Mouse (Mus musculus): ENCODE results near the gene L2hgdh. TPM values are rescaled to one million over a fixed set of nuclear protein-coding genes. Genes with fewer than 3 reads are reported as not detected.
A peak's percentile ranks its signal among the peaks of the same experiment; 100 is the strongest.

The L2hgdh gene
- polyA plus RNA-seq, 1 experiment from 2014 or later = 11.1 TPM

GRCm38 (mm10) chr12:69698352-69698751, 26.3 kb downstream of the L2hgdh start:
- ATAC-seq (ENCODE audit: low FRiP score) (no peak), DNase-seq (ENCODE audit: low spot score) (no peak)
- Histone ChIP-seq H3K27me3 (ENCODE audit: control insufficient read depth, insufficient read depth, low read length) (no peaks in the 10 kb centered on the region), H3K4me1 (replicated peaks; ENCODE audit: control insufficient read depth, insufficient read depth, low read length) (no peaks in the 10 kb centered on the region), H3K9ac (no peak overlapping the region), H3K27ac (no peak overlapping the region), H3K4me2 (replicated peaks) (no peak overlapping the region), H3K9me3 (ENCODE audit: control insufficient read depth, low read length) (no peaks in the 10 kb centered on the region), H3K4me3 (replicated peaks; ENCODE audit: low read length) (no peak overlapping the region), H3K36me3 (replicated peaks; ENCODE audit: control insufficient read depth, insufficient read depth) (peaks cover 22% of the 10 kb centered on the region; the same call in 1 of the 2 replicates)
- 84% methylated on average over 6 of the region's 6 CpGs for WGBS

DNA sequence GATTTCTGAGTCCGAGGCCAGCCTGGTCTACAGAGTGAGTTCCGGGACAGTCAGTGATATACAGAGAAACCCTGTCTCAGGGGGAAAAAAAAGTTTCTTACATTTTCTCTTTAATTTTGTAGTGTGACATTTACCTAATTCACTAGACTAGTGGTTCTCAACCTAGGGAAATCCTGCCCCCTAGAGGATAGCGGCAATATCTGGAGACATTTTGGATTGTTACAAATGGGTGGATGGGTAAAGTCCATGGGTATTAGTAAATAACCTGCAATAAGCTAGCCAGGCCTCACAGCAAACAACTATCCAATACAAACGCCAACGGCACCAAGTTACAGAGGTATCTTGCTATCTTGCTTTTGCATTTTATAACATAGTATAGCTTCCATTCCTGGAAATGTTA, 27.9 kb downstream of the L2hgdh start:
- ATAC-seq (ENCODE audit: low FRiP score) = no peak
- no peak overlapping the region for H3K27ac ChIP-seq
- H3K36me3 ChIP-seq (replicated peaks; ENCODE audit: control insufficient read depth, insufficient read depth) = peaks cover 23% of the 10 kb centered on the region; the same call in 1 of the 2 replicates
- H3K4me1 ChIP-seq (replicated peaks; ENCODE audit: control insufficient read depth, insufficient read depth, low read length) = no peaks in the 10 kb centered on the region
- H3K9ac ChIP-seq = no peak overlapping the region
- DNase-seq (ENCODE audit: low spot score) = peak; percentile 52
- no peaks in the 10 kb centered on the region for H3K9me3 ChIP-seq (ENCODE audit: control insufficient read depth, low read length)
- no peak overlapping the region for H3K4me2 ChIP-seq (replicated peaks)
- H3K27me3 ChIP-seq (ENCODE audit: control insufficient read depth, insufficient read depth, low read length) = no peaks in the 10 kb centered on the region
- H3K4me3 ChIP-seq (replicated peaks; ENCODE audit: low read length) = no peak overlapping the region
- 80% methylated on average over 5 of the region's 5 CpGs for WGBS

DNA sequence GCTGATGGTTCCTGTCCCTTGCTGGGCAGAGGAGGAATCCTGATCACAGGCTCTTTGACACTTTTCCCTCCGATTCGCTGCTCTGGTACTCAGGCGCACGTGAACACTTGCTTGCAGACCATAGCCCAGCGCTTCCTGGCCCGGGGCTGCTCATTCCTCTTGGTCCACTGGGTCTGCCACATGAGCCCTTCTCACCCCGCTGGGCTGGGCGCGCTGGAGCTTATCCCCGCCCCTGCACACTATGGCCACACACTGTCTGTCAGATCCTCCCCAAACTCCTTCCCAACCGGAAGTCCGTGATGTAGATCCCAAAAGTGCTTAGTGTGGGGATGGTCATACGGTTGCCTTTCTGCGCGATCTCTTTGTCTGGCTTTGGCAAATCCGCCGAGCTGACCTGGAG, 31.2 kb downstream of the L2hgdh start:
- Histone ChIP-seq H3K27me3 (ENCODE audit: control insufficient read depth, insufficient read depth, low read length) (no peaks in the 10 kb centered on the region), H3K9ac (no peak overlapping the region), H3K4me2 (replicated peaks) (no peak overlapping the region), H3K9me3 (ENCODE audit: control insufficient read depth, low read length) (no peaks in the 10 kb centered on the region), H3K27ac (no peak overlapping the region), H3K4me3 (replicated peaks; ENCODE audit: low read length) (no peak overlapping the region), H3K36me3 (replicated peaks; ENCODE audit: control insufficient read depth, insufficient read depth) (peaks cover 8% of the 10 kb centered on the region; the same call in 1 of the 2 replicates), H3K4me1 (replicated peaks; ENCODE audit: control insufficient read depth, insufficient read depth, low read length) (no peaks in the 10 kb centered on the region)
- ATAC-seq (ENCODE audit: low FRiP score) = no peak
- no peak for DNase-seq (ENCODE audit: low spot score)
- 86% methylated on average over 17 of the region's 17 CpGs for WGBS

DNA sequence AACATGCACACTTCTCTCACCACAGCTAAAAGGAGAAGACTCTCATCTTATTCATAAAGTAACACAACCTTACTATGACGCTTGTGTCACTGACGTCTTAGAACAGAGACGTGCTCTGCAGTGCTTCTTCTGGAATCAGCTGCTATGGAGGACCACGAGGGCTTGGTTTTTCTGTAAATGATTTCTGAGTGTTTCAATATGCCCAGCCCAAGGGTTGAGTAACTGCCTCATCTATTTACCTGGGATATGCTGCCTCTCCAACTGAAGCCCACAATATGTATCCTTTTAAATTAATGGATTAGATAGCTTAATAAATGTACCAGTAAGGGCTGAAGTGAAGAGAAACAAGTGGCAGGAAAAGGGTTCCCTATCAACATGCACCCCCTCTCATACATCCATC, 34.0 kb downstream of the L2hgdh start:
- no peak overlapping the region for H3K9ac ChIP-seq
- WGBS = 96% methylated on average over 4 of the region's 4 CpGs
- no peak overlapping the region for H3K4me2 ChIP-seq (replicated peaks)
- H3K36me3 ChIP-seq (replicated peaks; ENCODE audit: control insufficient read depth, insufficient read depth) = 0 out of 2 replicates have a peak, but pooled peaks cover 5% of the 10 kb centered on the region
- no peaks in the 10 kb centered on the region for H3K9me3 ChIP-seq (ENCODE audit: control insufficient read depth, low read length)
- no peak for ATAC-seq (ENCODE audit: low FRiP score)
- H3K27me3 ChIP-seq (ENCODE audit: control insufficient read depth, insufficient read depth, low read length) = no peaks in the 10 kb centered on the region
- no peak overlapping the region for H3K27ac ChIP-seq
- DNase-seq (ENCODE audit: low spot score) = no peak
- no peak overlapping the region for H3K4me3 ChIP-seq (replicated peaks; ENCODE audit: low read length)
- no peaks in the 10 kb centered on the region for H3K4me1 ChIP-seq (replicated peaks; ENCODE audit: control insufficient read depth, insufficient read depth, low read length)

DNA sequence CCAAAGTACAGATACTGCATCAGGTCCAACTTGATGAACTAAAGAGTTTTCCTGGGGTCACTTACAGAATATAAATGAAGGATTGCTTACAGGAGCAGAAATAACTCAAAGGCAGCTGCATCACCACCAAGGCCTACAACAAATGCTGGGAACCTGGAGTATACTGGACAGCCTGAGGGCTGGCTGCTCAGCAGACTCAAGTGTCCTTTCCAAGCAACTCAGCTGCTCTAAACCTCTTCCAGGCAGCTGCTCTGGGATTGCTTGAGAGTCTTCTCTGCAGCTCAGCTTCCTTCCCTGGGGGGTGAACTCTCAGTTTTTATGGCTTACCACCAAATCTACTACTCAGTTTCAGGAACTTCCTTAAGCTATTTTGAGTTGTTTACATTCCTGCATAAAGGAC, 35.6 kb downstream of the L2hgdh start:
- Histone ChIP-seq H3K4me1 (replicated peaks; ENCODE audit: control insufficient read depth, insufficient read depth, low read length) (no peaks in the 10 kb centered on the region), H3K4me3 (replicated peaks; ENCODE audit: low read length) (no peak overlapping the region), H3K9ac (no peak overlapping the region), H3K27me3 (ENCODE audit: control insufficient read depth, insufficient read depth, low read length) (no peaks in the 10 kb centered on the region), H3K27ac (no peak overlapping the region), H3K4me2 (replicated peaks) (no peak overlapping the region), H3K36me3 (replicated peaks; ENCODE audit: control insufficient read depth, insufficient read depth) (0 out of 2 replicates have a peak, but pooled peaks cover 5% of the 10 kb centered on the region), H3K9me3 (ENCODE audit: control insufficient read depth, low read length) (no peaks in the 10 kb centered on the region)
- no peak for ATAC-seq (ENCODE audit: low FRiP score)
- DNase-seq (ENCODE audit: low spot score) = no peak

GRCm38 (mm10) chr12:69688368-69688767, 36.3 kb downstream of the L2hgdh start:
- Histone ChIP-seq H3K9me3 (ENCODE audit: control insufficient read depth, low read length) (no peaks in the 10 kb centered on the region), H3K4me2 (replicated peaks) (no peak overlapping the region), H3K36me3 (replicated peaks; ENCODE audit: control insufficient read depth, insufficient read depth) (0 out of 2 replicates have a peak, but pooled peaks cover 5% of the 10 kb centered on the region), H3K4me1 (replicated peaks; ENCODE audit: control insufficient read depth, insufficient read depth, low read length) (no peaks in the 10 kb centered on the region), H3K27me3 (ENCODE audit: control insufficient read depth, insufficient read depth, low read length) (no peaks in the 10 kb centered on the region), H3K27ac (no peak overlapping the region), H3K4me3 (replicated peaks; ENCODE audit: low read length) (no peak overlapping the region), H3K9ac (no peak overlapping the region)
- DNase-seq (ENCODE audit: low spot score) (peak; percentile 42), ATAC-seq (ENCODE audit: low FRiP score) (no peak)
- WGBS = 77% methylated on average over 2 of the region's 2 CpGs

GRCm38 (mm10) chr12:69683537-69683936, 41.1 kb downstream of the L2hgdh start:
- no peaks in the 10 kb centered on the region for H3K36me3 ChIP-seq (replicated peaks; ENCODE audit: control insufficient read depth, insufficient read depth)
- DNase-seq (ENCODE audit: low spot score) (peak; percentile 44), ATAC-seq (ENCODE audit: low FRiP score) (no peak)
- H3K4me2 ChIP-seq (replicated peaks) = no peak overlapping the region
- H3K9me3 ChIP-seq (ENCODE audit: control insufficient read depth, low read length) = no peaks in the 10 kb centered on the region
- no peak overlapping the region for H3K27ac ChIP-seq
- H3K4me3 ChIP-seq (replicated peaks; ENCODE audit: low read length) = no peak overlapping the region
- H3K9ac ChIP-seq = no peak overlapping the region
- WGBS = 42% methylated on average over 10 of the region's 10 CpGs
- no peaks in the 10 kb centered on the region for H3K27me3 ChIP-seq (ENCODE audit: control insufficient read depth, insufficient read depth, low read length)
- H3K4me1 ChIP-seq (replicated peaks; ENCODE audit: control insufficient read depth, insufficient read depth, low read length) = peaks cover 11% of the 10 kb centered on the region; the same call in 1 of the 2 replicates

- peak overlapping the region; percentile 97; the same call in 1 of the 2 replicates for H3K4me3 ChIP-seq (replicated peaks; ENCODE audit: low read length)
- no peak for ATAC-seq (ENCODE audit: low FRiP score)
- no peak for DNase-seq (ENCODE audit: low spot score)
- no peaks in the 10 kb centered on the region for H3K9me3 ChIP-seq (ENCODE audit: control insufficient read depth, low read length)
- H3K9ac ChIP-seq = no peak overlapping the region
- H3K4me1 ChIP-seq (replicated peaks; ENCODE audit: control insufficient read depth, insufficient read depth, low read length) = peaks cover 11% of the 10 kb centered on the region; the same call in 1 of the 2 replicates
- H3K4me2 ChIP-seq (replicated peaks) = peak overlapping the region; percentile 71
- H3K27ac ChIP-seq = no peak overlapping the region
- WGBS = 50% methylated on average over 14 of the region's 14 CpGs
- no peaks in the 10 kb centered on the region for H3K27me3 ChIP-seq (ENCODE audit: control insufficient read depth, insufficient read depth, low read length)
- H3K36me3 ChIP-seq (replicated peaks; ENCODE audit: control insufficient read depth, insufficient read depth) = no peaks in the 10 kb centered on the region
Observed at GRCm38 (mm10) chr12:69682788-69683419, 41.8 kb downstream of the L2hgdh start.

DNA sequence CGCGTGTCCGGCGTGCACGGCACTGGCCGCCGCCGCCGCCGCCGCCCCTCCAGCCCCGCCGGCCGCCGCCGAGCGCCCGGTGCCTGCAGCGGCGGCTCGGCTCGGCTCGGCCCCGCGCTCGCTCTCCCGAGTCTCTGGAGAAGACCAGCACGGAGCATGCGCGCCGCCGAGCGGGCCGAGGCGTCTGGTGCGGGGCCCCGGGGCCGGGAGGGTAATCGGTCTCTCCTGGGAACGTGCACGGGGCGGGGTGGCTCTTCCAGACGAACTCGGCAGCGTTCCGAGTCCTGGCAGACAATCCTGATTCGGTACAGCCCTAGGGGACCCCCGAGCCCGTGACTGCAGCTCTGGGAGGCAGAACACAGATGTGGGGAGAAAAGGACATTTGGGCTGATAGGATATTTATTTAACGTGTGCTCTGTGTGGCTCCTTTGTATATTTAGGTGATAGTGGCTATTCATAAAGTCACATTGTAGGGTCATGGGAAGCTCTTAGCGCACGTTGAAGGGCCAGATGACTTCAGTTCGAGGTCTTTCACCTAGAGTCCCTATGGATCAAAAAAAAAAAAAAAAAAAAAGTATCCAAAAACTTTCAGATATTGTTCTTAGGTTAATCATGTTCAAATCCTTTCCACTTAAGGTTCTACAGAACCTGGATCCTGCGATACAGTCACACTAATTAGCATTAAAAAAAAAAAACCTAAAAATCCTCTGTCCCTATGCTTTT, 42.4 kb downstream of the L2hgdh start:
- peak overlapping the region; percentile 97 for H3K9ac ChIP-seq
- no peaks in the 10 kb centered on the region for H3K9me3 ChIP-seq (ENCODE audit: control insufficient read depth, low read length)
- DNase-seq (ENCODE audit: low spot score) = peak; percentile 81
- H3K36me3 ChIP-seq (replicated peaks; ENCODE audit: control insufficient read depth, insufficient read depth) = no peaks in the 10 kb centered on the region
- H3K27ac ChIP-seq = peak overlapping the region; percentile 98
- ATAC-seq (ENCODE audit: low FRiP score) = peak; percentile 89
- no peaks in the 10 kb centered on the region for H3K27me3 ChIP-seq (ENCODE audit: control insufficient read depth, insufficient read depth, low read length)
- peaks cover 11% of the 10 kb centered on the region; the same call in 1 of the 2 replicates for H3K4me1 ChIP-seq (replicated peaks; ENCODE audit: control insufficient read depth, insufficient read depth, low read length)
- peak overlapping the region; percentile 97 for H3K4me3 ChIP-seq (replicated peaks; ENCODE audit: low read length)
- under 1% methylated on average over 51 of the region's 54 CpGs for WGBS
- H3K4me2 ChIP-seq (replicated peaks) = peak overlapping the region; percentile 71
